Mouse (Mus musculus) testis, adult 2 months (tissue): Measurements from ENCODE around the gene Sertad3. TPM values are rescaled to one million over a fixed set of nuclear protein-coding genes. Genes with fewer than 3 reads are reported as not detected.
A peak's percentile ranks its signal among the peaks of the same experiment; 100 is the strongest.

Experiments used
- H3K27ac ChIP-seq: fragments of 200-500 bp; 2 replicates; pipeline ENCODE4 v1.5.1; 2012; ENCODE audit warnings: low read depth, low read length; ENCODE audit not compliant: control insufficient read depth, insufficient read depth
- H3K27me3 ChIP-seq: fragments of 200-500 bp; 2 replicates; pipeline ENCODE4 v1.6.1; 2012; ENCODE audit warnings: mild to moderate bottlenecking, low read length, moderate library complexity; ENCODE audit not compliant: control insufficient read depth, insufficient read depth
- H3K36me3 ChIP-seq: fragments of 200-500 bp; 2 replicates; pipeline ENCODE4 v1.6.1; 2012; ENCODE audit warnings: mild to moderate bottlenecking, low read length; ENCODE audit not compliant: control insufficient read depth, insufficient read depth
- H3K4me1 ChIP-seq: fragments of 200-500 bp; 2 replicates; pipeline ENCODE4 v1.6.1; 2012; ENCODE audit warnings: low read length; ENCODE audit not compliant: control insufficient read depth, insufficient read depth
- H3K4me3 ChIP-seq: fragments of 200-500 bp; 2 replicates; pipeline ENCODE4 v1.5.1; 2012; ENCODE audit warnings: low read depth, mild to moderate bottlenecking, low read length, moderate library complexity, mixed read lengths; ENCODE audit not compliant: control insufficient read depth
- CTCF ChIP-seq: fragments of 200-500 bp; IDR thresholded peaks from 2 replicates; pipeline ENCODE4 v1.5.1; 2012; ENCODE audit warnings: low read depth, mild to moderate bottlenecking, inconsistent platforms, low read length, moderate library complexity; ENCODE audit not compliant: control insufficient read depth, insufficient read depth, insufficient replicate concordance
- POLR2A ChIP-seq: fragments of 200-500 bp; IDR thresholded peaks from 2 replicates; pipeline ENCODE4 v1.6.1; 2012; ENCODE audit warnings: low read depth, mild to moderate bottlenecking, inconsistent platforms, low read length, moderate library complexity; ENCODE audit not compliant: control insufficient read depth
- polyA plus RNA-seq: library from polyadenylated mRNA; depleted of rRNA; stranded (reverse); fragments of >200 nt; gene quantifications from 2 replicates; pipeline ENCODE4 v1.2.3, GENCODE M21; 2012; rRNA removed

Sertad3 gene
- polyA plus RNA-seq, 1 experiment, result 4.7 TPM

DNA sequence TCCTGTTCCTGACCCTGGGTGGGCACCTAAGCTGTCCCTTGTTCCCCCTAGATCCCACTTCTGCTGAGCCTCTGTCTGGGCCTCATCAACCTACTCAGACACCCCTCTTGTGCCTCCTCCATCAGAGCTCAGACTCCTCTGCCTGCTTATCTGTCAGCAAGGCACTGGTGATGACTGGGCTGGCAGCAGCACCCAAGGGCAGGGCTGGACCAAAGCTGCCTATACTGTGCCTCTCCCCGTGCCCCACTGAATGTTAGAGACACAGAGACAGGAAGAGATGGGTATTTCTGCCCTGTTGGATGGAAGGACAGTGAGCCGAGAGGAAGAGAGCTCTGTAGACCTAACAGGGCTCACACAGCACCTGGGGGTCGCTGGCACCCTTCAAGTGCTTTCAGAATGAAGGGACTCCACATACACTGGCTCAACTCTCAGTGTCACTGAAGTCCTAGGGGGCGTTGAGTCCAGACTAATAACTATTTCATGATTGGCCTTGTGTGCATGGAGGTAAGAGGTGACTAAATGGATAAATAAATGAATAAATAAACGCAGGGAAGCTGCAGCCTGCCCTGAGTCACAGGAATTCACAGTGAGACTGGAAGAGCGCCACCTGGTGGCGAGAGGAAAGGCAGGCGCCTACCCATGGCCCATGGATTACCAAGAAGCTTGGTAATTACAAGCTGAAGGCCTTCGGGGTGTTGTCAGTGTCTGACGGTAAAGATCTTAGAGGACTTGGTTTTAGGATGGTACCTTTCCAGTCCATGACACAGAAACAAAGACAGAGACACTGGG lies 52.7 kb downstream of the Sertad3 start:
- TF ChIP-seq CTCF (peak; percentile 95), POLR2A (no peak)
- Histone ChIP-seq H3K36me3 (no peaks in the 10 kb centered on the region), H3K27me3 (no peaks in the 10 kb centered on the region), H3K27ac (no peak overlapping the region), H3K4me1 (peaks cover 15% of the 10 kb centered on the region), H3K4me3 (peak overlapping the region; percentile 80)

Other genes starting within 250 kb of the Sertad3 start
- 4.1 and 5.2 TPM in 2 replicates for gene Itpkc, start 245.1 kb upstream of the Sertad3 start, polyA plus RNA-seq
- gene Coq8b, start 240.7 kb upstream of the Sertad3 start, polyA plus RNA-seq, result 32.7 and 33.7 TPM in 2 replicates
- 5.9 and 7.8 TPM in 2 replicates for gene Numbl, start 215.3 kb upstream of the Sertad3 start, polyA plus RNA-seq
- gene Ltbp4, start 136.1 kb upstream of the Sertad3 start, polyA plus RNA-seq, result 23.9 and 26.1 TPM in 2 replicates
- gene Shkbp1, start 117.7 kb upstream of the Sertad3 start, polyA plus RNA-seq, result 18.3 and 22.4 TPM in 2 replicates
- 0.35 and 0.89 TPM in 2 replicates for gene Gm20479, start 116.3 kb upstream of the Sertad3 start, polyA plus RNA-seq
- 19.5 and 34.7 TPM in 2 replicates for gene Sptbn4, start 26.1 kb upstream of the Sertad3 start, polyA plus RNA-seq
- gene Blvrb, start 25.8 kb upstream of the Sertad3 start, polyA plus RNA-seq, result 7.6 and 8.5 TPM in 2 replicates
- 15.4 and 19.1 TPM in 2 replicates for gene Sertad1, start 13.1 kb downstream of the Sertad3 start, polyA plus RNA-seq
- 0.33 and 0.42 TPM in 2 replicates for gene Prx, start 25.6 kb downstream of the Sertad3 start, polyA plus RNA-seq
- 122 and 138 TPM in 2 replicates for gene Hipk4, start 49.5 kb downstream of the Sertad3 start, polyA plus RNA-seq
- gene Pld3, start 79.5 kb downstream of the Sertad3 start, polyA plus RNA-seq, result 121 and 130 TPM in 2 replicates
- gene 2310022A10Rik, start 79.5 kb downstream of the Sertad3 start, polyA plus RNA-seq, result 27.6 and 28.1 TPM in 2 replicates
- gene Akt2, start 117.8 kb downstream of the Sertad3 start, polyA plus RNA-seq, result 54.9 and 58.7 TPM in 2 replicates
- gene Ttc9b, start 180.1 kb downstream of the Sertad3 start, polyA plus RNA-seq, result 0.29 and 0.51 TPM in 2 replicates
- gene Map3k10, start 200.8 kb downstream of the Sertad3 start, polyA plus RNA-seq, result 26.6 and 33.7 TPM in 2 replicates
- 27.7 and 38.1 TPM in 2 replicates for gene Zfp607b, start 215.6 kb downstream of the Sertad3 start, polyA plus RNA-seq